In genomic region chr11:3337961-3338360, GRCm38 (mm10) we compare ENCODE assay signal across 9 mouse cellular contexts. TPM values are rescaled to one million over a fixed set of nuclear protein-coding genes. Genes with fewer than 3 reads are reported as not detected.
DNase-seq lines count a peak whose midpoint lies in the region; ATAC-seq and TF ChIP-seq lines count a peak whose summit lies in the region.
"Had no signal": no experiment of that assay in that cellular context is flagged by ENCODE, and none has a peak within 500 bp of the region (broad histone marks: within the 10 kb centered on the region; RNA-seq: fewer than 3 reads in every experiment).

No protein-coding gene starts in this region.

- DNase-seq in heart, adult 18-20 months = no peak
- DNase-seq in yolk sac, embryonic 10.5 days (ENCODE audit: low spot score) = no peak
- no peak for DNase-seq in spleen, postnatal 4 days (ENCODE audit: low spot score in 2 of 2)
- DNase-seq in urinary bladder, postnatal 14 days (ENCODE audit: low spot score) = no peak
- DNase-seq: thymus, postnatal 25 days had no signal

- no peak; the same call in 1 of the 2 replicates for ATAC-seq in heart, embryonic 11.5 days (replicated peaks; ENCODE audit: insufficient number of reproducible peaks, low FRiP score, low TSS enrichment)
- ATAC-seq in forebrain, embryonic 15.5 days (replicated peaks) = peak; percentile 28; the same call in 1 of the 2 replicates
- ATAC-seq in midbrain, embryonic 12.5 days (ENCODE audit: low FRiP score, low read depth) = no peak; the same call in 1 of the 2 replicates

- H3K9ac ChIP-seq in heart, embryonic 11.5 days (ENCODE audit: low read depth, low read length) = peak overlapping the region; percentile 58; the same call in 1 of the 2 replicates
- H3K9ac ChIP-seq in ES-Bruce4 (ENCODE audit: low read depth, poor library complexity, severe bottlenecking) = no peak overlapping the region
- 0 out of 2 replicates have a peak overlapping the region, but pooled peaks have one; percentile 38 for H3K9ac ChIP-seq in forebrain, embryonic 15.5 days (replicated peaks)
- H3K9ac ChIP-seq in midbrain, embryonic 12.5 days (replicated peaks) = 0 out of 2 replicates have a peak overlapping the region, but pooled peaks have one; percentile 12

- no peak overlapping the region for H3K4me3 ChIP-seq in heart, embryonic 11.5 days (ENCODE audit: low read depth, low read length)
- H3K4me3 ChIP-seq in ES-Bruce4 (ENCODE audit: low read depth, low read length) = no peak overlapping the region
- no peak overlapping the region for H3K4me3 ChIP-seq in forebrain, embryonic 15.5 days
- no peak overlapping the region for H3K4me3 ChIP-seq in midbrain, embryonic 12.5 days

- TF ChIP-seq CTCF in ES-Bruce4 (IDR thresholded peaks at IDR 0.05; ENCODE audit: low read depth, low read length) = no peak

- no peak for TF ChIP-seq POLR2A in ES-Bruce4 (IDR thresholded peaks at IDR 0.05; ENCODE audit: insufficient read depth, low read length)

- no peak for TF ChIP-seq EP300 in ES-Bruce4 (IDR thresholded peaks at IDR 0.05; ENCODE audit: insufficient read depth, low read depth, low read length)

- H3K27ac ChIP-seq in heart, embryonic 11.5 days (ENCODE audit: low read depth, low read length) = peak overlapping the region; percentile 85
- H3K27ac ChIP-seq in ES-Bruce4 (ENCODE audit: insufficient read depth, low read length) = peak overlapping the region; percentile 29
- H3K27ac ChIP-seq in forebrain, embryonic 15.5 days (replicated peaks) = peak overlapping the region; percentile 69
- H3K27ac ChIP-seq in midbrain, embryonic 12.5 days (replicated peaks) = peak overlapping the region; percentile 79

- no peak overlapping the region for H3K4me2 ChIP-seq in heart, embryonic 11.5 days
- H3K4me2 ChIP-seq in forebrain, embryonic 15.5 days (replicated peaks) = no peak overlapping the region
- no peak overlapping the region for H3K4me2 ChIP-seq in midbrain, embryonic 12.5 days (replicated peaks)

- H3K27me3 ChIP-seq in heart, embryonic 11.5 days (ENCODE audit: control insufficient read depth, insufficient read depth, low read length) = no peaks in the 10 kb centered on the region
- no peaks in the 10 kb centered on the region for H3K27me3 ChIP-seq in ES-Bruce4 (ENCODE audit: control insufficient read depth, insufficient read depth, low read length, poor library complexity, severe bottlenecking)
- no peaks in the 10 kb centered on the region for H3K27me3 ChIP-seq in forebrain, embryonic 15.5 days
- H3K27me3 ChIP-seq in midbrain, embryonic 12.5 days = peaks cover 8% of the 10 kb centered on the region; the same call in 1 of the 2 replicates

- H3K36me3 ChIP-seq in heart, embryonic 11.5 days (ENCODE audit: control insufficient read depth, insufficient read depth, low read length) = no peaks in the 10 kb centered on the region
- H3K36me3 ChIP-seq in ES-Bruce4 (ENCODE audit: control insufficient read depth, insufficient read depth, low read length, poor library complexity, severe bottlenecking) = no peaks in the 10 kb centered on the region
- H3K36me3 ChIP-seq in forebrain, embryonic 15.5 days = peaks cover 33% of the 10 kb centered on the region
- peaks cover 10% of the 10 kb centered on the region; the same call in 1 of the 2 replicates for H3K36me3 ChIP-seq in midbrain, embryonic 12.5 days

- peaks cover 26% of the 10 kb centered on the region for H3K4me1 ChIP-seq in heart, embryonic 11.5 days (ENCODE audit: control insufficient read depth, insufficient read depth, low read length)
- H3K4me1 ChIP-seq in ES-Bruce4 (ENCODE audit: control insufficient read depth, insufficient read depth, low read length) = peaks cover 8% of the 10 kb centered on the region
- H3K4me1 ChIP-seq in forebrain, embryonic 15.5 days = peaks cover 21% of the 10 kb centered on the region
- H3K4me1 ChIP-seq in midbrain, embryonic 12.5 days = peaks cover 15% of the 10 kb centered on the region

- no peaks in the 10 kb centered on the region for H3K9me3 ChIP-seq in heart, embryonic 11.5 days (replicated peaks; ENCODE audit: control insufficient read depth, low read length)
- H3K9me3 ChIP-seq in ES-Bruce4 (replicated peaks; ENCODE audit: control insufficient read depth, insufficient read depth, low read length, poor library complexity, severe bottlenecking) = no peaks in the 10 kb centered on the region
- no peaks in the 10 kb centered on the region for H3K9me3 ChIP-seq in forebrain, embryonic 15.5 days
- H3K9me3 ChIP-seq in midbrain, embryonic 12.5 days = no peaks in the 10 kb centered on the region

- WGBS in heart, embryonic 11.5 days (ENCODE audit: insufficient replicate concordance) = 50% methylated on average over 5 of the region's 5 CpGs
- 51% methylated on average over 5 of the region's 5 CpGs for WGBS in forebrain, embryonic 15.5 days
- WGBS in midbrain, embryonic 12.5 days = 49% methylated on average over 5 of the region's 5 CpGs

RNA-seq across cellular contexts. Expression of gene Pik3ip1, which starts 7.8 kb away (rescaled TPM):
- polyA plus RNA-seq in heart, embryonic 11.5 days (2014; fragmentation: Nextera tagmentation; extraction: Ambion mirVana) = 12.2 and 14.2 TPM in 2 replicates
- 10 to 100 TPM; 45.2 to 51.2 TPM for total RNA-seq in heart, adult 18-20 months (2021)
- 17.0 TPM in 2 replicates for polyA plus RNA-seq in ES-Bruce4 (2011; ENCODE audit: insufficient read depth, insufficient read length, low read depth, missing spikeins)
- 34.4 and 36.6 TPM in 2 replicates for polyA plus RNA-seq in forebrain, embryonic 15.5 days (2015; fragmentation: Nextera tagmentation; extraction: Ambion mirVana)
- 17.3 TPM in 2 replicates for polyA plus RNA-seq in midbrain, embryonic 12.5 days (2016; fragmentation: Nextera tagmentation; extraction: Ambion mirVana)

RNA-seq across cellular contexts. Expression of gene Patz1, which starts 49.3 kb away (rescaled TPM):
- 26.6 and 28.6 TPM in 2 replicates for polyA plus RNA-seq in heart, embryonic 11.5 days (2014; fragmentation: Nextera tagmentation; extraction: Ambion mirVana)
- total RNA-seq in heart, adult 18-20 months (2021) = 10 to 100 TPM; 19.4 to 23.1 TPM
- 55.6 and 62.5 TPM in 2 replicates for polyA plus RNA-seq in ES-Bruce4 (2011; ENCODE audit: insufficient read depth, insufficient read length, low read depth, missing spikeins)
- 63.5 and 66.2 TPM in 2 replicates for polyA plus RNA-seq in forebrain, embryonic 15.5 days (2015; fragmentation: Nextera tagmentation; extraction: Ambion mirVana)
- 140 and 154 TPM in 2 replicates for polyA plus RNA-seq in midbrain, embryonic 12.5 days (2016; fragmentation: Nextera tagmentation; extraction: Ambion mirVana)

Comparison
In these comparisons a context has a peak if more than half of its experiments do, and no peak if none do; other contexts are left out.
1. H3K27ac ChIP-seq: peak in every context shown above with its lines; median percentile 85 in heart, embryonic 11.5 days; 79 in midbrain, embryonic 12.5 days; 69 in forebrain, embryonic 15.5 days; 29 in ES-Bruce4.